Mouse (Mus musculus): ENCODE results near the gene Mien1. TPM values are rescaled to one million over a fixed set of nuclear protein-coding genes. Genes with fewer than 3 reads are reported as not detected.

Mien1 gene
- total RNA-seq, 4 experiments from 2014 or later = 83.9 to 93.8 (median 89.8) TPM

DNA sequence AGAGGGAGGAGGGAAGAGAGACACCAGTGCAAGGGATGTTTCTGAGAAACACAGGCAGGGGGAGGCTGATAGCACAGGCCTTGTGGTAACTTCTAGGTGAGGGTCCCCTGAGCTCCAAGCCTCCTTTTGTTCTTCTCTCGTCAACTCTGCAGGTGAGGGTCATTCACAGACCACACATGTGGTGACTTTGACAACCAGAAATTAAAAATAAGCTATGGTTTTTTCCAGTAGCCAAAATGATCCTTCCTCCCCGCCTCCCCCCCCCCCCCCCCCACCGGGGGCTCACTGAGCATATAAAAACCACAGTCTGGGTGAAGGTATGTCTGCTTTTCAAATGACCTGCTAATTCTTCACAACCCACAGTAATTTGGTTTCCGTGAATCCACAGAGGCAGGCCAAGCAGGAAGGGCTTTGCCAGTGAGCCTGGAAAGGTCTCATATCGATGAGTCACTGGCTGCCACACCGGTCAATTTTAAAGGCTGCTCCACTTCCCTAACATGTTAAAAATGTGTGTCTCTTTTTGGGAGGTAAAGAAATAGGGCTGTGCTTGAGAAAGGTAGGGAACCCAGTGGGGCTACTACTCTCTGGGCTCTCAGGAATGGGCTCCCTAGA is 22.4 kb upstream of the Mien1 start:
- no peak for DNase-seq (ENCODE audit: low spot score in 2 of 2)

DNA sequence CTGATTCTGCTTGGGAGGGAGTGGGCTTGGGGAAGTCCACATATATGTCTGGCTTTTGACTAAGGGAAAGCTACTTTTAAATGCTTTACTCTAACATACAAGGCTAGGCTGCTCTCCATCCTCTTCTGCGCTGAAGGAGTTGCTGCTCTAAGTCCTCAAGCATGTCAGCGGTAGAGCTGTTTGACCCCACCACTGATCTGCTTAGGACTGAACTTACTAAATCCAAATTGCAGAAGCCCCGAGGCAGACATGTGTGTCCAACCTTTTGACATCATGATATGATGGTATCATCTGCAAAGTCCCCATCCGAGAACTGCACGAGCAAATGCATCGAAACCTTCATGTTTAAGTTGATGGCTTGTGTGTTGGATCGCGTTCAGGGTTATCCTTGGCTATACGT is 21.1 kb upstream of the Mien1 start:
- no peak for DNase-seq (ENCODE audit: low spot score in 2 of 2)

DNA sequence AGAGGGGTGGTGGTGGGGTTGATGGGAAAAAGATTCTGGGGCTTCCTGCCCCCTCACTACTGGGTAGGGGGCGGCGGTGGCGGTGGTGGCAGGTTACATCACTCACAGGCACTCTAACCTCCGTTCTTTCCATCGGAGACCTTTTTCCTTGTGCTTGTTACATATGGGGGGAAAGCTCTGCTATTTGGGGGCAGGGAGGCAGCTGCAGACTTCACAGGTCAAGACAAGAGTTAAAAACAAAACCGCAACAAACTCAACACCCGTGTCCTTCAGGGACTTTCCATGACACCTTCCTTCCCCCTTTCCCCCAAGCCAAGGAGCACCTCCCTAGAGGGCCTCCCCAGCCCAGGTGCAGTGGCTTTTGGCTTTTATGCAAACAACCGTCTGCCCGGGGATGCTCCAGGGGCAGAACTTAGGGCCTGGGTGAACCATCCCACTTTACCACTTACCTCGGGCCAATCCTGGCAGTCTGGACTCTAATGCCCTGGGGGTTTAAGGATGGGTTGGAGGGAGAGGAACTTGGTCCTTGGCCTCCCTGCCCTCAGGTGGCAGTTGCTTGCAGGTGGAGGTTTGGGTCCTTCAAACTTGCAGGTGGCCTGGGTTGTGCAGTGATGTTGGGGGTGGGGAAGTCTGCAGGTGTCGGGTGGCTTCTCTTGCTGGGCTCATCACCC is 20.4 kb upstream of the Mien1 start:
- DNase-seq (ENCODE audit: low spot score in 2 of 2) = no peak

DNA sequence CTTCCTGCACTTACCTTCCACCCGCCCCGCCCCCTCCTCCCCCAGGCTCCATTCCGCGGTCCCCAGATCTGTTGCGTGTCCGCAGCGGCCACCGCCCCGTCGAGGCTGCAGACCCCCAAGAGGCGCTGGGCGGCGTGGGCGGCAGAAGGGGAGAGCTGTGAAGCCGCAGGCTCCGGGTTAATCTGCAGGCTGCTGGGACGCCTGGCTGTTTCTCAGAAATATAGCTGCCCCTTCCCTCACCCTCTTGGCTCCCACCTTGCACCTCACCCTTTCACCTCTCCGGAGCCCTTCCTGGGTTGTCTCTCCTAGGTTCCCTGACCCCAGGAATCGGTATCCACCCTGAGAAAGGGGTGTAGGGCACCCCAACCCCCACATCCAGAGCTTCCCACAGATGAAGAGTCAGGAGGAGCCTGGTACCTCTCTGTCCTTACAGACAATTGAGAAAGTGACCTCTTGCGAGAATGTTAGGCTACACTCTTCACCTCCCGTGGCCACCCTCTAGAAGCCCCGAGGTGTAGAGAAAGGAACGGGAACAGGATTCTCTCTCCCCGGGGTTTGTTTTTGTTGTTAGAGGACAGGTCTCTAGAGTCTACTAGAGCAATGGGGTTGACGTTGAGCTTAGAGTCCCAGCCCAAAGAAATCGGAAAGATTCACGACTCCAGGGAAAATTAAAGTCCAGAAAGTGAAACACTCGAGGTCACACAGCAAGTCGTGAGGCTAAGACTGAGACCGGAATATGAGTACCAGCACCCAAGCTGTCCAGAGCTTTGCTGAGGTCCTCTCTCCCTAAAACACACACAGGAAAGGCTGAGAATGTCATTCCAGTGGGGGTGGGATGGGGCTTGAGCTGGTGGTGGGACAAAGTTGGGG is 19.6 kb upstream of the Mien1 start:
- DNase-seq (ENCODE audit: low spot score in 2 of 2) = no peak

GRCm38 (mm10) chr11:98457367-98458120 is 18.8 kb upstream of the Mien1 start:
- DNase-seq (ENCODE audit: low spot score in 2 of 2) = peak; percentile 50 to 72

GRCm38 (mm10) chr11:98456945-98457344 is 18.2 kb upstream of the Mien1 start:
- no peak for DNase-seq (ENCODE audit: low spot score in 2 of 2)

DNA sequence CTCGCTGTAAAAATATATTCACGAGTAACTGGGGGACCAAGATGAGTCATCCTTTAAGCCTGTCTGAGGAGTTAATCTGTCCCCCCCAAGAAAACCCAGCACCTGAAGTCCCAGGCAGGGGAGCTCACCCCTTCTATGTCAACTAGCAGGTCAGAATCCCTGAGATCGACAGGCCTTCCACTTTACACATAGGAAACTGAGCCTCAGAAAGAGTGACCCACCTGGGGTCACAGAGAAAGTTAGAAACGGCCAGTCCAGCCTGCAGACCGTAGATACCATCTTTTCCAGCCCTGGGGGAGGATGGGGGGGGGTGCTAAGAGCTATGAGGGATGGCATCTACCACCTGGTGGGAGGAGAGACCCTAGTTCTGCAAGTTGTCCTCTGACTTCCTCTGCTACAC is 17.8 kb upstream of the Mien1 start:
- no peak for DNase-seq (ENCODE audit: low spot score in 2 of 2)

GRCm38 (mm10) chr11:98455484-98455883 is 16.7 kb upstream of the Mien1 start:
- no peak for DNase-seq (ENCODE audit: low spot score in 2 of 2)

DNA sequence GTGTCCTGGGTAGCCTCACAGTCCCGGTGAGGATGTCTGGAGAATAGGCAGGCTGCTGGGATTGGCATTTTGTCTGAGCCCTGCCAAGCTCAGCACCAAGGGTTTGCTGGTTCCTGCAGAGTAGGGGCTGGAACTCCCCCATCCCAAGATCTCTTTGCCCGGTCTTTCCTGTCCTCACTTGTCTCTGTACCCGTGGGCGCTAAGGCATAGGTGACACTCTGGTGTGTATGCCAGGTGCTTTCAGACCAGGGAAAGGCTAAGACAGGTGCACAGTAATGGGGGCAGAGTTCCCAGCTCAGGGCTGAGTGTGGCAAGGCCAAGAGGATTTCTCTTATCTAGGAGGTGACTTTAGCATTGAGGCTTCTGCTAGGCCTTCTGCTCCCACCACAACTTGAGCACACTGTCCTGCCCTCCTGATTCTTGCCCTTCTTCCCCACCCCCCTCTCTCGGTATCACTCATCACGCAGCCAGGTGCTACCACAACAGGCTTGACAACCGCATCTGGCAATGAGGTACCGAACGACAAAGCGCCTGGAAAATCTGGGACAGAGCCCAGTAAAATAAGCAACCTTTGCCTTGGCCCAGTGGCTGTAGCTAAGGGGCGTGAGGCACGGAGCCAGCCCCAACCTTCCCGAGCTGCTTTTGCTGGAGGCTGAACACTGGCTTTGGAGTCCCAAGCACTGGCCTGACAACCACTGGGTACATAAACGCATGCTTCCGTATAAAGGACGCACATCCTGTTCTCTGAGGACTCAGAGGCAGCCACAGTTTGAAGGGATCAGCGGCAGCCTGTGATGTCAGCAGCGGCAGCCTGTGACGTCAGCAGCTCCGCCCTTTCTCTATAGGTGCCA is 11.4 kb upstream of the Mien1 start:
- DNase-seq (ENCODE audit: low spot score in 2 of 2) = no peak

DNA sequence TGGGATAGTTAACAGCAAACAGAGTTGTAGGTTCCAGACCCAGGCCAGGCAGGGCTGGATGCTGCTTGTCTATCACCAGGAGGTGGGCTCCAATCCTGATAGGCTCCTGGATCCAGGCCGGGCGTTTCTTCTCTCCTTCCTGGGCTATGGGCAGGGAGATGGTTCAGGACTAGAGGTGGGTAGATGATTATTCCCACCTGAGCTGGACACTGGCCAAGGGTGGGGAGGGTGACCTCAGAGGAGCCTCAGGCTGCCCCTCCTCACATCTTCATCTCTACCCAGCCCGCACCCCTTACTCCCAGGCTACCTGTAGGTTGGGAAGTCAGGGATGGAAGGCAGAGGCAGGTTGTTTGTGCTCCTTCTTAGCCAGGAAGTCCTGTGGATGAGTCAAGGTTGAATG is 10.6 kb upstream of the Mien1 start:
- DNase-seq (ENCODE audit: low spot score in 2 of 2) = no peak

DNA sequence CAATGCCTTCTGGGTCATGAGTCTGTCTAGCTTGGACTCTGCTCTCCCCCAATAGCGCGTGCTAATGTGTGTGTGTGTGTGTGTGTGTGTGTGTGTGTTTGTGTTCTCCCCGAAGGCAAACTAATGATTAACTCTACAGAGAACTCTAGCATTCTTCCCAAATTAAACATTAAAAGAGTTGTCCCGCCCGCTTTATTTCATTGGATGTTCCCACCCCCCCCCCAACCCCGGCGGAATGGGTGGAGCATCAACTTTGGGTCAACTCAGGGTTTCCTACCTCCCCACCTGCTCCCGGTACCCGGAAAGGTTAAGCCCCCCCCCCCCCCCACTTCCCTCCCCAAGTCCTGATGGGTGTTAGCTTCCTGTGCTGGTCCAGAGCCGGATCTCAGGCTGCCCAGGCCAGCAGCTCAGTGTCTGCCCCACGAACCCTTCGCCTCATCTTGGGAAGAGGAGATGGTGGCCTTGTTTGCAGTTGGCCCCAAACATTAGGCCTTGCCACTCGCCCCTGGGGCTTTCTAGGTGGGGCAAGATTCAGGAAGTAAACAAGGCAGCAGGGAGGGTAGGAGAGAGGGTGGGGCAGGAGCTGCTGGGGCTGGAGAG is 9.5 kb upstream of the Mien1 start:
- no peak for DNase-seq (ENCODE audit: low spot score in 2 of 2)

DNA sequence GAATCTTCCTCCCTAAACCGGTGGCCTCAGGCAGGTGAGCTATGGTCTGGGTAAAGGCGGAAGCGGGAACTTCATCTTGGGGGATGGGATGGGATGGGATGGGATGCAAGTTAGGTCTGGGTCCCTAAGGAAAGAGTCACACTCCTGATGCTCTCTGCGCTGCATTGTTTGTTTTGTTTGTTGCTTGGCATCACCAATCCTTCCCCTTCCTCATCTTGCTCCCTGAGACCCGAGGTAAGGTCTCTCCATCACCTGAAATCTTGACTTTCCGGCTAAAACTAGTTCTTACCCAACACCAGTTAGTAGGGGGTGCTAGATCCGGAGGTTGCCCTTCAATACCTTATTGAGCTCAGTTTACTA is 8.7 kb upstream of the Mien1 start:
- DNase-seq (ENCODE audit: low spot score in 2 of 2) = no peak

DNA sequence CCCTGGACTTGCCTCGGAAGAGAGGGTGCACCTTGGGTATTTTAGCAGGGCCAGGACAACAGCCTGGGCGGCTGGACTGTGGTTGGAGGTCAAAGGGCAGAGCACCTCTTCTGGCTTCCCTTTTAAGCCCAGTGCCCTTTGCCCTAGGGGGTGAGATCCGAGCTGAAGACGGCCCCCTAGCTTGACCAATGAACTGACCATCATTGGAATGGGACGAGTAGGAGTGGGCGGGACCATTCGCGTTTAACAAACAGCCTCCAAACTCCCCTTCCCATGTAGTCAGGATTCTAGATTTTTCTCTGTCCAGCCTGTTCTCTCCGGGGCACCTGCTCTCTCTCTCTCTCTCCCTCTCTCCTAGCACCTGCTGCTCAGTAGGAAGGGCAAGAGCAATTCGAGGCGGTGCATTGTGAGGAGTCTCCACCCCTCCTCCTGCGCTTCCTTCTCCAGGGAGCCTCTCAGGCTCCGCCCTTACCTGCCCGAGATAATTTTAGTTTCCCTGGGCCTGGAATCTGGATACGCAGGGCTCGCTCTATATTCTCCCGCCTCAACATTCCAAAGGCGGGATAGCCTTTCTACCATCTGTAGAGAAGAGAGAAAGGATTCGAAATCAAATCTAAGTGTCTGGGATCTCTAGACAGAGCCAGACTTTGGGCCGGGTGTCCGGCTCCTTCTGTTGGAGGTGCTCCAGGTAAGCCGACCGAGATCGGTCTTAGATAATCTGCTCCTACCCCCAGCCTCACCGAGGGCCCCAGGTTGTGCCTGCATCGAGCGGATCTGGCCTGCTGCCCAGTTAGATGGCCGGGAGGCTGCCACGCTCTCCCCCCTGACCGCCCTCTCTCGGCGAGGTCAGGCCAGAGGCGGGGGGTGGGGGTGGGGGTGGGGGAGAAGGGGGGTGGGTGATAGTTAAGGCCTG is 8.0 kb upstream of the Mien1 start:
- no peak for DNase-seq (ENCODE audit: low spot score in 2 of 2)

GRCm38 (mm10) chr11:98446213-98446561 is 7.4 kb upstream of the Mien1 start, which contains the start of gene Grb7:
Gene Grb7 (plus strand): TSS chr11:98446394.
- DNase-seq (ENCODE audit: low spot score in 2 of 2) = no peak

- DNase-seq (ENCODE audit: low spot score in 2 of 2) = no peak
These were observed 6.9 kb upstream of the Mien1 start for GRCm38 (mm10) chr11:98445679-98446078.

GRCm38 (mm10) chr11:98445238-98445637 is 6.4 kb upstream of the Mien1 start:
- DNase-seq (ENCODE audit: low spot score in 2 of 2) = no peak

DNA sequence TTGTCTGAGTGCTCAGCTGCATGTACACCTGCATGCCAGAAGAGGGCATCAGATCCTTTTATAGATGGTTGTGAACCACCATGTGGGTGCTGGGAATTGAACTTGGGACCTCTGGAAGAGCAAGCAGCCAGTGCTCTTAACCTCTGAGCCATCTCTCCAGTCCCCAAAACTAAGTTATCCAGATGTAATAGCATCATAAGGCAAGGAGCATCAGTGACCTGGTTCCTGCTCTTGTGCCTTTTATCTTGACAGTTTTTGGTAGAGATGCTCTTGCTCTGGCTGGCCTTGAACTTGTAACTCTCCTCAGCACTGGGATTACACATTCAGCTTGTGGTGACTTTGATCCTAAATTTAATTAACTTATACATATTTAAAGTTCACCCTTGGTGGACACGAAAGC is 4.9 kb upstream of the Mien1 start:
- no peak for DNase-seq (ENCODE audit: low spot score in 2 of 2)

GRCm38 (mm10) chr11:98437441-98437840 is 1.4 kb downstream of the Mien1 start:
- no peak for DNase-seq (ENCODE audit: low spot score in 2 of 2)

- DNase-seq (ENCODE audit: low spot score in 2 of 2) = no peak
These were observed 3.1 kb downstream of the Mien1 start for GRCm38 (mm10) chr11:98435723-98436122.
